Mouse (Mus musculus): ENCODE measurements around the gene Triobp.
"Not testable (repeated sequence)": the region's sequence is repeated elsewhere in the genome, so short reads cannot be mapped to it uniquely, and the experiment has no call there.

The Triobp gene

DNA sequence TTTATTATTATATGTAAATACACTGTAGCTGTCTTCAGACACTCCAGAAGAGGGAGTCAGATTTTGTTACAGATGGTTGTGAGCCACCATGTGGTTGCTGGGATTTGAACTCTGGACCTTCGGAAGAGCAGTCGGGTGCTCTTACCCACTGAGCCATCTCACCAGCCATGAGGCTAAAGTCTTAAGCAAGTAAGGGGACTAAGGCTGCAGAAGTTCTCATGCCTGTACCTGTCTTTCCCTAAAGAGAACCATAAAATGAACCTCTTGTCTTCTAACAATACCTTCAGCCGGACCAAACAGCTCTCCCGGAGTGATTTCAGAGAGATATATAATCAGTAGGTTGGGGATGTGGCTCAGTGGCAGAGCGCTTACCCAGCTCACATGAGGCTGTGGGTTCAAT lies 84.4 kb downstream of the Triobp start:
- not testable (repeated sequence) for DNase-seq

- DNase-seq = peak; percentile 85
Observed at GRCm38 (mm10) chr15:79037913-79038328, 90.4 kb downstream of the Triobp start.

- DNase-seq = no peak
Observed at GRCm38 (mm10) chr15:79038331-79038730, 90.8 kb downstream of the Triobp start.

DNA sequence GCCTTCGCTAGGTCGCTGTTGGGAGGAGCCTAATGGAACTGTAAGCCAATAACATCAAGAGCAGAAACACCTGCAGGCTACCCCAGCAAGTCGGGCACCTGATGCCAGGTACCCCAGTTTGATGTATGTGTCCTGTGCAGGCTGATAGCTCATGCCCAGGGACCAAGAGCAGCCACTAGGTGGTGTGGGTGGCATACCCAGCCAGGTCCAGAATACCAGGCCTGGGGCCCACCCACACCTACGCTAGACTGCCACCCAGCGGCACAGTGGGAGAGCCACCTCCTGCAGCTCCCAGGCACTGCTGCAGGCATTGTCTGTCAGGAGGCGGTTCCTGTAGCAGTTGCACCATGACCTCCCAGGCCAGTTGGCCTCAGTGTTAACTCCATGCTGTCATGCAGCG lies 91.3 kb downstream of the Triobp start:
- DNase-seq = peak; percentile 88

- peak; percentile 37 for DNase-seq
Observed at GRCm38 (mm10) chr15:79040501-79041416, 93.2 kb downstream of the Triobp start.

DNA sequence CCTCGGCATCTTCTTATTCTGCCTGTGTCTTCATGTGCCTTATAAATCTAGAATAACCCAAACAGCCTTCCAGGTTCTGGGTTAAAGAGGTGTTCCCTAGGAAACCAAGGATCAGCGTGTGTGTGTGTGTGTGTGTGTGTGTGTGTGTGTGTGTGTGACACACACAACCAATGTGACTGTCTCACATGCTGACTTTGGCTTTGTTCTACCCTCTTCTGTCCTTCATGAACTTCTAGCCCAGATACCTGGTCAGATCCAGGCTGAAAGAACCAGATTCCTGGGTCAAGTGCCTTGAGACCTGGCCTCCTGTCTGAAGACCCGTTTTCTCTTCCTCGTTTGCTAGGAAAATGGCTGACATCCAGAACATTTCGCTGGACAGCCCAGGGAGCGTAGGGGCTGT lies 94.1 kb downstream of the Triobp start, which contains the start of gene Galr3:
Galr3 (plus strand) TSS at position 301 of the 400 bp plus-strand sequence.
- no peak for DNase-seq

GRCm38 (mm10) chr15:79042721-79043491 lies 95.4 kb downstream of the Triobp start:
- DNase-seq = peak; percentile 46

DNA sequence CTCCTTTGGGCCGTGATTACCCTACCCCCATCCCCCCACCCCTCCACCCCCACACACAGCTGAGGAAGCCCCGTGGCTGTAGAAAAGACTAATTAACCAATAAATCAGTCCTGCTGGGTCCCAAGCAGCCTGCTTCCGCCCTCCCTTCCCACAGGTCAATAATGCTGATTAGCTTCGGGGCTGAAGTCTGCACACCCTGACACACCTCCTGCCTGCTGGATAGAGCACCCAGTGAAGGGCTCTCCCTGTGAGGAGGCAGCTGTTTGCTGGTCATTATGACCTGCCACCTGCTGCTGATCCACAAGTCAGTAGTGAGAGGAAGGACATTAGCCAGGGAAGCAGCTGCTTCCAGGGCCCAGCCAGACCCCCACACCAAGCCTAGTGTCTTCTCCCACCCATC lies 97.3 kb downstream of the Triobp start:
- DNase-seq = no peak

- no peak for DNase-seq
Observed at GRCm38 (mm10) chr15:79048186-79048585, 100.7 kb downstream of the Triobp start.

DNA sequence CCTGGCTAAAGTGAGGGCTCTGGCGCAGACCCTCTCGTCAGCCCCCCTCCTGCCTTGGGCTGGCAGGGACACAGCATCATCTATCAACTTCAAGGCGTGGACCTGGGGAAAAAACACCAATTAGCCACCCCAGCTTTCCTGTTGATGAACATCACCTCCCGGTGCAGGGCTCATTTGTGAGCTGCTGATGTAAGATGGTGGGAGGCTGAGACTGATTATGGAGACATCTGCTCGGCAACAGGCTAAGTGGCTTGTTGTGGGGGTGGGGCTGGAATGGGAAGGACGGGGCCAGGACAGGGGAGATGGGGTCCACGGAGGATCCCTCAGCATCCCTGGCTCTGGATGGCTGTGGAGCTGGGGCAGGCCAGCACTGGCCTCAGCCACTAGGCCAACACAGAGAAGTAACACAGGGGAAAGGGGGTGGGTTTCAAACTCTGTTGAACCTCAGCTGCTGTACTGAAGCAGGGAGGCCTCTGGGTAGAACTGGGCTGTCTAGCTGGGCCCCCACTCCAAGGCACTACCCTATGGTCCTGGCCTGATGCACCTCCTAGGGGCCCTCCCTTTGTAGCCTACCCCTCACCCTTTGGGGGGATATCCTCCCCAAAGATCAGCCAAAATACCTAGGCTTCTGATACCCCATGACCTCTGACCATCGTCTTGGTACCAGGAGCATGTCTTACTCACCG lies 102.8 kb downstream of the Triobp start:
- DNase-seq = no peak

DNA sequence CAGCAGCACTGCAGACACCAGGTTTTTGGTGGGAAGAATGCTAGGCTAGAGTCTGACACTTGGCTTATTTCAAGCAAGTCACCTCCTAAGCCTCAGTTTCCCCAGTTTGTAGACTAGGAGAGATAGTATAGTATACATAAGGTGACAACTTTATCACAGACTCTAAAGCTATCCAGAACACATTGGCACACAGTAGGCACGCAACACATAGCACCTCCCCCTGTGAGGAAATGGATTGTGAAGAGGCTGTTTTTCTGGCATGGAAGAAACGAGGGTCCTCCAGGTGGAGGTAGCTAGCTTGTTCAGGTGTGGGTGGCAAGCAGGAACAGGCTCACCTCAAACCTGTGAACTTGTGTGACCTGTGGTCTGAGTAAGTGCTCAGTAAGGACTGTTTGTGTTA lies 103.4 kb downstream of the Triobp start:
- no peak for DNase-seq

GRCm38 (mm10) chr15:79051461-79052360 lies 104.2 kb downstream of the Triobp start:
- DNase-seq = peak; percentile 85

- DNase-seq = no peak
Observed at GRCm38 (mm10) chr15:79052366-79052765, 104.8 kb downstream of the Triobp start.
